Mouse (Mus musculus) cerebellum, adult 11-12 months (tissue): ENCODE measurements at regions not wholly inside any gene's neighbourhood (a gene's known extent, or its start where the extent isn't known, plus 50 kb on each side); places are given as distances from the start of the nearest gene placed in this dataset.
A peak's percentile ranks its signal among the peaks of the same experiment; 100 is the strongest.

Experiments
- DNase-seq: peaks from one replicate; pipeline ENCODE4 v3.0.0; 2022

- no peak for DNase-seq
Measured at GRCm38 (mm10) chr4:22047730-22048455, 116.8 kb downstream of the Faxc start.

- DNase-seq = no peak
Measured at GRCm38 (mm10) chr4:22066785-22067433, 135.8 kb downstream of the Faxc start.

- DNase-seq = no peak
Measured at GRCm38 (mm10) chr4:22067678-22068299, 136.7 kb downstream of the Faxc start.

- no peak for DNase-seq
Measured at GRCm38 (mm10) chr4:22088209-22088787, 157.2 kb downstream of the Faxc start.

- no peak for DNase-seq
Measured at GRCm38 (mm10) chr4:22089637-22090041, 158.5 kb downstream of the Faxc start.

DNA sequence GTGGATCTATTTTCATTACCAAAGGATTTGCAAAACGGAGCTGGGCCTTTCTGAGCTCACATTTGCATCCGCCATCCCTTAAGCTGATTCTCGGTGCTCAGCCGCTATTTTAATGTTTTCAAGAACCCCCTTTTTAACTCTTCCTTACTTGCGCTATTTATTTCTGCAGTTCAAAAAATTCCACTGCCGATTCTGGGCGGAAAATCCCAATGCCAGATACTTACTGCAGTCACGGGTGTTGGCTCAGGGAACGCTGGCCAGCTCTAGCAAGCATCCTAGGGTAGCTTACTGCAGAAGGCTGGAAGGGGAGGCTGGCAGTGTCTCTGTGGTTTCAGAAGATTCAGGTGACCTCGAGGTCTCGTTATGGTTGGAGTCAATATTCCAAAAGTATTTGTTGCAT is 159.4 kb downstream of the Faxc start:
- no peak for DNase-seq

DNA sequence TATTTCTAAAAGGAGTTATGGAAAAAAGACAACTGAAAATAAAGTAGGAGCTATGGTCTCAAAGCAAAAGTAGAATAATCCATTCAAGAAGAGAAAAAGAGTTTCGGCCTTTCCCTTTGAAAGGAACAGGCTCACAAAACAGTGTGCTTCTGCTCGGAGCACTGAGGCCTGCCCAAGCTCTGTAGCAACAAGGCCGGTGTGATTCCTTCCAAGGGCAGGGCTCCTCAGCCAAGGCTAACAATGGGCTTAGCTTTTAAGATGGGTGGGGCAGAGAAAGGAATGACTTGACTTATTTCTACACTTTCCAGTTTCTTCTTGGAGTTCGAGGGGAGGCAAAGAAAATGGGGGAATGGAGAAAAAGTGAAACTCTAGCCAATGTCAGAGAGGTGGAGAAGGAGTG is 161.4 kb downstream of the Faxc start:
- no peak for DNase-seq

DNA sequence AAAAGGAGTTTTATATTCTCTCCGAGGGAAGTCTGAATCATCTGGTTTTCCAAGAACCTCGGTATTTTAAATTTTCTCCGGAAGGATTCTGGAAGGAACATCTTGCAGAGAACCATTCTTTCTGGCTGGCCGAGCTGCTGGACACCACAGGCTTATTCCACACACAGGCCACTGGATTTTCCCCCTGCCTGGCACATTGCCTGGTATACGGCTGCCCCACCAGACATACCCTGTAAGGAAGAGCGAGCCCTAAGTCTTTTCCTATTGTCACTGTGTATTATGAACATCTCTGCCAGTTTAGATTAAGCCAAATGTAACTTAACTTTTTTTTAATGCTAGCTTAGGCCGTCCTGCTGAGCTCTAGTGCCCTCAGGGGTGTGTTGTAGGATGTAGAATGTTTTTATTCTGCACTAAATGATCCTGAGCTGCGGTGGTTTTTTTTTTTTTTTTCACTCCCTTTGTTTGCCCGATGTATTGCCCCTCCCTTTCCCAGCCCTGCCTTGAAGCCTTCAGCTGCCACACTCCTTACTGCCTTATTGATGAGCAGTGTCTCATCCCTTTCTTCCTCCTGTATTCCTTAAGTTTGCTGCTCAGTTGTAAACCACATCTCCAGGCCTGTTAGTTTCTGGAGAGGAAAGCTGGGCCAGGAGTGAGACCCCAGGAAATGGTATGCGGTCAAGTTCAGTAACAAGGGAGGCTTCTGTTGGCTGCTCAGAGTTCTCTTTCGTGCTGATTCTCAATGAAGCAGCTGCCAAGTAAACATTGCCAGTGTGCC is 164.3 kb downstream of the Faxc start:
- no peak for DNase-seq

DNA sequence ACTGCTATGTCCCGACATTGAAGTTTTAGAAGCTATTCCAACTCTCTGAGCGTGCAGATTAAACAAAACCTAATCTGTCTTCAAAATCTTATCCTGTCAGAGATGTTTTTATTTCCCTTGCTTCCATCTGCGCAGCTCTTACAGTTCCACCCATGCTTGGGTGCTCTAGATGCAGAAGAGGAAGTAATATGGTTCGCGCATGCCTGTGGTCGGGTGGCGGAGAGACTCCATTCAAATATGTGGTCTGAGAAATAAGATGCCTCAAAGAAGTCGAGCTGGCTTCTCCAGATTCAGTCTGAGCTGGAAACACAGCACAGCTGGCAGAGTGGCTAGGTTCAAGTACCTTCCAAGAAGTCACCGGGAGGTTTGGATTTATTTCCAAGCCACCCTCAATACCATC is 167.5 kb downstream of the Faxc start:
- DNase-seq = no peak

GRCm38 (mm10) chr4:22102478-22102877 is 171.3 kb downstream of the Faxc start:
- DNase-seq = peak; percentile 6

DNA sequence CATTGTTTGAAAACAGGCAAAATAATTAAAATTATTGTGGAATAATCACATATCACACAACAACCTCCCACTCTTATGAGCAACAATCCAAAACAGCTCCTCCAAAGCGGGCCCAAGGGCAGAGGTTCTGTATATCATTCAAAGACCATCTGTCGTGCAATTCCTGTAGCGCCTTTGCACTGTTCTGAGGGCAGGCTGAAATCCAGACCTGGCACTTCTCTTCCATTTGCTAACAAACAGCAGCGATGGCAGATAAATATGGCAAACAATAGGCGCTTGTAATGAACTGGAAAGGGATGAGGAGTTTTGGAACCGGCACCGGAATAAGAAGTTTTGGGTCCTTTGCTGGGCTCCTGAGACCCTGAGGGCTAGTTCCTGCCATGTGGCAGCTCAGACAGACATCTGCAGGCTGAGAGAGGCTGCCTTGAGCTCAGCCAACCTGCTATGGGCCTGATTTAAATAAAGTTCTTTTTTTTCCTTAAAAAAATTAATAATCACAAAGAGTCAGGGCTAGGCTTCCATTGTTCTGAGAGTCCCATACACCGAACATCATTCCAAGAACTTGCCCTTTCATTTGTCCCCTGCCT is 172.0 kb downstream of the Faxc start:
- DNase-seq = no peak

DNA sequence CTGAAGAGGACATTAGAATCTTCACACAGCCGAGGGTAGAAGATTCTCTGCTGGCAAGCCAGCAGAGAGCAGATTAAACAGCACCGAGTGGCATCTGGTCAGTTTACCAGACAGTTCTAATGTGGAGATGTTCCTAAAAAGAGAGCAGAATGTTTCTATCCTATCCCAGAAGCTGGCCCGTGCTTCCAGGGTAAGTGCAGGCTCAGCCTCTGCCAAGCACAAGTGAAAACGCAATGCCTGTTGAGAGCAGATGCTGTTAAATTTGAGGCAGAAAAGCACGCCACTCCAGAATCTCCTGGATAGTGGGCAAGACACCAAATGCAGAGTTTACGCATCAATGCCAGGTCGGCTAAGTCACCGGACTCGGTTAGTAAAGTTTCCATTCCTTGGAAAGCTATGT is 175.8 kb downstream of the Faxc start:
- DNase-seq = no peak

DNA sequence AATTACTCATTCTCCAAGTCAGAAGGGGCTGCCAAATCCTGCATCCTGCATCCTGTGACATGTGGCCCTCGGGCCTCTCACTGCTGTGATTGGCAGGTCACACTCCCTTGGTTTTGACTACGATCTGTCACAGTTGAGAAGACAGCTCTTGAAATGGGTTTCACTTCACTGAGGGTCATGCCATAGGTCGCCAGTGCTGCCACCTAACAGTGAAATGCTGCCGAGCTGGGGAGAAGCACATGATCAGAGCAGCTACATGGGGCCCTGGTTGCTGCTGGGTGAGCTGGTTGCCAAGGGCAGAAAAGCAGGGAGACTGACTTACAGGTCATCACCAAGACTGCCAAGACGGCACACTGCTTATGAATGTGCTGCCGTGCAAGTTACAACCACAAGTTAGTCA is 178.3 kb downstream of the Faxc start:
- DNase-seq = no peak

DNA sequence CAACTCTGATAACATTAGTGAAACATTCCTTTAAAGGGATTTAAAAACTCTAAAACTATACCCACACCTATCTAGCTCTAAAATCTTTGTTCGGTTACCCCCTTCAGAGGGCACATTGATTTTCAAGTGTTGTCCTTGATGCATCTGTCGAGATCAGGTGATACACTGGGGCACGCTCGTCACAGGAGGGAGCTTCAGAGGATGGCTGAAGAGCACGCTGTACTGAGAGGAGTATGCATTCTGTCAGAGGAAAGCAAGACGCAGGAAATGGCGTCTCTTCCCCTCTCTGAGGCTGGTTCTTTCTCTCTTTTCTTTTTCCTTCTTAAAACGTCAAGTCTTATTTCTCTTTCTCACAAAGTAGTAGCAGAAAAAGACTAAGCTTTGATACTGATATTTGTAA is 179.3 kb downstream of the Faxc start:
- DNase-seq = no peak

- DNase-seq = no peak
Measured at GRCm38 (mm10) chr4:22112209-22112608, 181.1 kb downstream of the Faxc start.

DNA sequence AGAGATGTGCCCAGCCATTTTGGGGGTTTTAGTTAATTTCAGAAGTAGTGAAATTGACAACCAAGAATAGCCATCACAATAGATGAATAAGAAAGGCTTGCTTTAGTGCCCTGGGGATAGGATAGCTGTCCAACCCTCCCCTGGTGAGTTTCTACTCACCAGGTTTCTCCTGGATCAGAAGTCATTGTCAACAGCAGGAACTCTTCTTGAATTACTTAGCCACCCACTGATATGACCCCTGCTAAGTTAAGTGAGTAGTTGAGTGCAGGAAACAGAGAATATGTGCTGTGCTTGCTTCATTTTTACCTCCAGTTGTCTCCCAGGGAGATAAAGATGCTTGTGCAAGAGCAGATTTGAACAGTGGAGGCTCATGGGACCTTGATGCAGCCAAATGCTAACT is 183.3 kb downstream of the Faxc start:
- no peak for DNase-seq

DNA sequence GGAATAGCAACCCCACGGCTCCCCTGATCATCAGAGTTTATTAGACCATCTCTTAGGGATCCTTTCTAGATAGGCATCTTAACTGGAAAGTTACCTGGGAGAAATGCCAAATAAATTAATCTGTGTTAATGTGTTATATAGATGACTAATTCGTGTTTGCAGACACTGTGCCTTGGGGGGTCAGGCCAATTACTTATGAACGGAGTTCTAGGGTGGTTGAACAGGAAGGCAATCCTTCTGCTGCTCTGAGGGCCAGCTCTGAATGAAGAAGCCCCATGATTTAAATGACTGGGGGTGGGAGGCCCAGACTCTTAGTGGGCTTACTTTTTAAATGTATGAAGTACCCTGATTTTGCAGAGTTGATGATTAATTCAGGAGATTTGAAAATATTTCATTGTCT is 188.7 kb downstream of the Faxc start:
- no peak for DNase-seq

DNA sequence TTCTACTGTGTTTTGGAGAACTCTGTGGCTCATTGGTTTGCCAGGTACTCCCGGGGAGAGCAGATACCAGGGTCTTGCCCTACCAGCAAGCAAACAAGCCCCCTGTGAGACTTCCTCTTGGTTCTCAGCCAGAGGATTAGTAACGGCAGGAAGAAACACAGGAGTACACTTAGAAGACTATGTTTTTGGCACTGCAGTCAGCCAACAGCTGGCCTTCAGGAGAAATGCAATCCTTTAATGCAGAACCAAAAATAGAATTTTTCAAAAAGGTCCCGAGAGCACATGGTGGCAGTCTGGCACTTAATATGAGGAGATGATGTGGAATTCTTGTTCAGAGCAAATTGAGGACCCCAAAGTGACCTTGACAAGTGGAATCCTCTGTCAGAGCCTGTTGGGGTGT is 189.8 kb downstream of the Faxc start:
- no peak for DNase-seq

- no peak for DNase-seq
Measured at GRCm38 (mm10) chr4:22121397-22121796, 190.3 kb downstream of the Faxc start.

DNA sequence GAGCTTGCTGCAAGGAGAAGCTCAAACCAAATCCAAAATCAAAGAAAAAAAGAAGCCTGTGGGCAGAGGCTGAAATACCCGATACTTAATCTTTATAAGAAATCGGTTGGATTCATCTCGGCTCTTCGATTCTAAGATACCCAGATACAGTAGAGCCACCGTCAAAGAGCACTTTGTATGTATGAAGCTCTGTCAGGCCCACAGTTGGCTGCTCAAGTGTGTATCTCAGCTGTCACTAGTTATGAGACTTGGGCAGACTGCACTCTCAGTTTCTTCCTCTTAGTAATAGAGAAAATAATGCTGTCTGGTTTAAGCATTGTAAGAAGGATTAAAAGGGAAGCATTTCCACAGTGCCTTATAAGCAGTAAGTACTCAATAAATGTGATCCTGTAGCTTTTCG is 193.7 kb downstream of the Faxc start:
- DNase-seq = no peak

DNA sequence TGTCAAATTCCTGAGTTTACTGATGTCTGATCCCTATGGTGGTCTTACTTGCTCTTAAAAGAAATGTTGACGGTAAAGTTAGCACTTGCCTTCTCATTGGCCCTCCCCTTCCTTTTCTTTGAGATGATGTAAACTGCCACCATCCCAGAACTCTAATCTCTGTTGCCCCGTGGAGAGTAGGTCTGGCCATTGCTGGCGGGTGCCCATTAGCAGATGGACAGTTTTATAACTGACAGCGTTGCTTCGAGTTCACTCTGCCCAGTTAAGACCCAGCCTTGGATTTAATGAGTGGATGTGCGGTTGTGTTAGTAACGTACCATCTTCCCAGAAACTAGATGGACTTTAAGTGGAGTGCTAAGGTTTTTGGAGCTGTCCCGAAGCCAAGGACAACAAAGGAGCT is 199.4 kb downstream of the Faxc start:
- DNase-seq = no peak
